Mouse (Mus musculus) heart, embryonic 14.5 days (tissue): ENCODE results near the gene C2cd6. TPM values are rescaled to one million over a fixed set of nuclear protein-coding genes. Genes with fewer than 3 reads are reported as not detected.
A peak's percentile ranks its signal among the peaks of the same experiment; 100 is the strongest.

Source experiments
- ATAC-seq: fragments of 200-750 bp; cut with Nextera tagmentation; 2 replicates; pipeline ENCODE4 v1.8.0; 2017; ENCODE audit warnings: low read depth, moderate TSS enrichment; ENCODE audit not compliant: insufficient number of reproducible peaks, insufficient read depth, low FRiP score
- H3K27ac ChIP-seq, 2 experiments: fragments of 200-500 bp in 1 of 2; fragments of 300-500 bp in 1 of 2; sonication (generic) in 1 of 2; replicated peaks in 1 of 2; 2 replicates each; pipeline ENCODE4 v1.5.1; 2012 to 2014; ENCODE audit warnings: low read depth in 2 of 2, low read length in 2 of 2, control low read depth in 1 of 2, mild to moderate bottlenecking in 1 of 2, mixed read lengths in 1 of 2; ENCODE audit not compliant: control insufficient read depth in 1 of 2, insufficient read depth in 1 of 2
- H3K27me3 ChIP-seq: fragments of 300-500 bp; sonication (generic); 2 replicates; pipeline ENCODE4 v1.6.1; 2014; ENCODE audit warnings: mild to moderate bottlenecking, low read length, control low read depth; ENCODE audit not compliant: control insufficient read depth, insufficient read depth
- H3K36me3 ChIP-seq: fragments of 300-500 bp; sonication (generic); 2 replicates; pipeline ENCODE4 v1.6.1; 2014; ENCODE audit warnings: mild to moderate bottlenecking, control low read depth, low read length, mixed read lengths; ENCODE audit not compliant: control insufficient read depth, insufficient read depth
- H3K4me1 ChIP-seq, 2 experiments: fragments of 200-500 bp in 1 of 2; fragments of 300-500 bp in 1 of 2; sonication (generic) in 1 of 2; 2 replicates each; pipeline ENCODE4 v1.6.1; 2012 to 2014; ENCODE audit warnings: low read length in 2 of 2, control low read depth in 1 of 2, mixed read lengths in 1 of 2; ENCODE audit not compliant: control insufficient read depth in 2 of 2, insufficient read depth in 2 of 2
- H3K4me2 ChIP-seq: fragments of 300-500 bp; sonication (generic); 2 replicates; pipeline ENCODE4 v1.6.1; 2014; ENCODE audit warnings: mild to moderate bottlenecking, low read length
- H3K4me3 ChIP-seq, 2 experiments: fragments of 200-500 bp in 1 of 2; fragments of 300-500 bp in 1 of 2; sonication (generic) in 1 of 2; 2 replicates each; pipeline ENCODE4 v1.5.1; 2012 to 2014; ENCODE audit warnings: low read length in 2 of 2, mild to moderate bottlenecking in 2 of 2, control low read depth in 1 of 2, low read depth in 1 of 2, moderate library complexity in 1 of 2; ENCODE audit not compliant: control insufficient read depth in 1 of 2, insufficient read depth in 1 of 2
- H3K9ac ChIP-seq: fragments of 300-500 bp; sonication (generic); 2 replicates; pipeline ENCODE4 v1.6.1; 2014; ENCODE audit warnings: mild to moderate bottlenecking, low read length
- H3K9me3 ChIP-seq: fragments of 300-500 bp; sonication (generic); 2 replicates; pipeline ENCODE4 v1.6.1; 2016; ENCODE audit warnings: low read length, control low read depth; ENCODE audit not compliant: control insufficient read depth
- WGBS: fragments of 180-500 bp; shearing (Covaris S2); extraction: QIAGEN DNeasy Blood & Tissue Kit; methylation state at CpG from one replicate; pipeline ENCODE4 v1.1.7; 2014; 5-methylcytosine and 5-hydroxymethylcytosine counted together
- polyA plus RNA-seq: library from polyadenylated mRNA; unstranded; fragments of >200 nt; fragmentation: Nextera tagmentation; extraction: Ambion mirVana; gene quantifications from 2 replicates; pipeline ENCODE4 v1.2.1, GENCODE M21; 2014

Gene C2cd6
- not detected in 2 replicates for polyA plus RNA-seq

DNA sequence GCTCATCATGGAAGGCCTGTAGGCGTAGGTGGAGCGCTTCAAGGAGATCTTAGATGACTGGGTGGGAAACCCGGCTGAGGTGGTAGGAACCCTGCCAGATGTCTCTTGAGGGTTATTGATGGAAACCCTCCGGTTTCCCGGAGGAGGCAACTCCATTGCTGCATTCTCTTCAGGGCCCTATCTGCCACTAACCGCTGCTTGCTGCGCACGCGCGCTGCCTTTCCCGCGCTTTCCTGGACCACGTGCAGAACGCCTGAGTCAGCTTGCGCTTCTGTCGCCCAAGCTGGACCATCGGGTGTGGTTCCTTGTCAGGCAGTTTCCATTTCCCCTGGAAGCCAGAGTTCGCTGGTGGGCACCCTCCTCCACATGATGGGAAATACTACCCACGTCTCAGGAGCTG lies at the start of gene C2cd6:
Gene C2cd6, minus strand, starts transcription at position 196 of the 400 bp plus-strand sequence.
- Histone ChIP-seq H3K9me3 (no peaks in the 10 kb centered on the region), H3K27me3 (no peaks in the 10 kb centered on the region), H3K4me2 (no peak within 1 kb of the TSS), H3K36me3 (no peaks in the 10 kb centered on the region), H3K4me1 (no peaks in the 10 kb centered on the region), H3K27ac (no peak within 1 kb of the TSS), H3K9ac (no peak within 1 kb of the TSS), H3K4me3 (no peak within 1 kb of the TSS)
- ATAC-seq: no peak
- 86% methylated on average over 19 of the region's 19 CpGs for WGBS

- H3K36me3 ChIP-seq: no peaks in the 10 kb centered on the region
- ATAC-seq: no peak
- 0 out of 2 replicates have a peak, but pooled peaks cover 5% of the 10 kb centered on the region for H3K9me3 ChIP-seq
- no peak overlapping the region for H3K4me2 ChIP-seq
- no peak overlapping the region for H3K9ac ChIP-seq
- no peaks in the 10 kb centered on the region for H3K4me1 ChIP-seq
- H3K27ac ChIP-seq: no peak overlapping the region
- no peak overlapping the region for H3K4me3 ChIP-seq
- H3K27me3 ChIP-seq: no peaks in the 10 kb centered on the region; the same call in 1 of the 2 replicates
Observed at GRCm38 (mm10) chr1:59142809-59143208, 48.1 kb upstream of the C2cd6 start.

DNA sequence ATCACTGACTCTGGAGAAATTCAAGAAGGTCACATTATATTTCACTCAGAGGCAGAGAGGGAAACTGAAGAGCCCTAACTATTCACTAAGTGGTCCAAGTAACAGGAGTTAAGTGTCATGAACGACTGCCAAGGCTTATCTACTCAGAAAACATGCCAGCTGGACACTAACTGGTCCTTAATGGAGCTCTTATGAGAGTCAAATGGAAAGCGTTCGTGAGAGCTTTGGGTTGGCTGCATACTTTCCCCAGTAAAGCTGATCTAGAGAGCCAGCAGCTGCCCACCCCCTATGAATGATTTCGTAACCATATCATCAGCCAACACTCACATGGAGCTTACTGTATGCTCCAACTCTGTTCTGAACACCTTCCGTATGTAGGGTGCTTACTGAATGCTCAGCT lies 39.7 kb upstream of the C2cd6 start:
- no peak overlapping the region for H3K27ac ChIP-seq
- H3K4me1 ChIP-seq: peaks cover 2 to 4% of the 10 kb centered on the region in 2 experiments; a peak in 1 of 4 replicates
- H3K36me3 ChIP-seq: no peaks in the 10 kb centered on the region
- no peaks in the 10 kb centered on the region for H3K9me3 ChIP-seq
- peak overlapping the region; percentile 23; the same call in 1 of the 2 replicates for H3K4me2 ChIP-seq
- ATAC-seq: peak; percentile 39; the same call in 1 of the 2 replicates
- H3K4me3 ChIP-seq: no peak overlapping the region
- WGBS: 22% methylated on average over 5 of the region's 5 CpGs
- no peak overlapping the region for H3K9ac ChIP-seq
- peaks cover 7% of the 10 kb centered on the region; the same call in 1 of the 2 replicates for H3K27me3 ChIP-seq

DNA sequence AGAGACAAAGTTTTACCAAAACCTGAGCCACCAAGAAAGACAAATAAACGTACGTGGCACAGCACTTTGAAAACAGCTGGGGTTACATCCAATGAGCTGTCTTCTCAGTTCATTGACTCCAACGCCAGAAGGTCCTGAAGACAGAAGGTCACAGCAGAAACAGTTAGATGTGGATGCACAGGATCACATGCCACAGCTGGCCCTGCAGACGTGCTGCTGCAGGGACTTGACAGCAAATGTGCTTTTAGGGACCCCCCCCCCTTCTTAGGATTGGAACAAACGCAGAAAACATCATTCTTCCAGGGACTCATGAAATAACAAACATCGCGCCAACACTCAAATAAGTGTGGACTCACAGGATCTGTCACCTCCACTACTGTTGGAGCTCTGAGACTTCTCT lies 34.2 kb upstream of the C2cd6 start:
- Histone ChIP-seq H3K27ac (no peak overlapping the region), H3K9me3 (no peaks in the 10 kb centered on the region), H3K27me3 (peaks cover 7% of the 10 kb centered on the region; the same call in 1 of the 2 replicates), H3K36me3 (no peaks in the 10 kb centered on the region), H3K9ac (no peak overlapping the region), H3K4me3 (no peak overlapping the region), H3K4me1 (0 out of 4 replicates have a peak, but pooled peaks cover 0 to under 1% of the 10 kb centered on the region in 2 experiments), H3K4me2 (no peak overlapping the region)
- ATAC-seq: no peak
- 71% methylated on average over 7 of the region's 7 CpGs for WGBS

DNA sequence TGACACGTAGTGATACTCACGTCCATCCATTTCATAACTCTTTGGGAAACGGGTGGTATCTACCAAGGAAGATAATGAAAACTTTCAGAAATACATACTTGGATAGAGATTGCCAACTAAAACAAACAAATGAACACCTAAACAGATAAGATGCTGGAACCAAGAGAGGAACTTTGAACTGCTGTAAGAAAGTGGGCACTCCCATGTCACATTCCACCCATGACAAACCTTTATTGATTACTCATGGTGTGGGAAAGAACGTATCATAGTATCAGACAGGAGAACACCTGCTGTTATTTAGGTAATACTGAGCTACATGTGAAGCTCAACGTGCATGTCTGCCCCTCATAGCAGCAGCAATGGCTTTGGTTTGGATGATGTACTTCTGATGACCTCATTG lies 30.9 kb upstream of the C2cd6 start:
- H3K9ac ChIP-seq: no peak overlapping the region
- no peak for ATAC-seq
- 0 out of 4 replicates have a peak, but pooled peaks cover 0 to 1% of the 10 kb centered on the region in 2 experiments for H3K4me1 ChIP-seq
- no peak overlapping the region for H3K4me3 ChIP-seq
- no peaks in the 10 kb centered on the region for H3K36me3 ChIP-seq
- peaks cover 7% of the 10 kb centered on the region; the same call in 1 of the 2 replicates for H3K27me3 ChIP-seq
- WGBS: 70% methylated on average over 5 of the region's 5 CpGs
- no peak overlapping the region for H3K4me2 ChIP-seq
- H3K27ac ChIP-seq: no peak overlapping the region
- no peaks in the 10 kb centered on the region for H3K9me3 ChIP-seq

DNA sequence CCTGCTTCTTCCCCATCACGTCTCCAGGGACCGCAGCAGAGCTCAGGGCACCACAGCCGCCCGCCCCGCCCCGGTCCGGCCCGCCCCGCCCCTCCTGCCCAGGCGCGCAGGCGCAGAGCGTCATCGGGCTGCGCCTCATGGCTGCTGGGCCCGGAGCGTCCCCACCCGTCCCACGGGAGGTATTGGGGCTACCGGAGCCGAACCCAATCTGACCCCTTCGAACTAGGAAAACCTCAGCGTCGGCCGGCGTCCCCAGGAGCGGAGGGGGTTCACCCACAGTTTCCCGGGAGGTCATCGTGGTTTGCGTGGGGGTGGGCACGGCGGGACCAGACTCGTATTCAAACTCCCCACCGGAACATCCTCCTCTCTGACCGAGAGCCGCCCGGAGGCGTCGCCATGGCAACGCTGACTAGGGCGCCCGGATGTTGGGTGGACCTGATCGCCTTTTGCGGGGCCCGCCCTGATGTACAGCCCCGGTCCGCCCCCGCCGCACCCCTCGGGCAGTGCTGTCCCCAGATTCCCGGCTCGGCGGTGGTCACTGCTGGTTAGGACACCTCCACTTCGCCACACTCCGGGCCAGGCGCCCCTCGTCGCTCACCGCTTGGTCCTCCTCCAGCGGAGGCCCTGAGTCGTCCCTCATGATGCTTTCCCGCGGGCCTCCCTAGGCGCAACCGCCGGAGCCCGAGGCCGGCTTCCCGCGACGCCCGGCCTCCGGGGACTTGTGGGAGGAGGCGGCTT lies 25.2 kb upstream of the C2cd6 start, which contains the start of gene Tmem237:
Gene Tmem237, minus strand, starts transcription at position 689 of the 738 bp plus-strand sequence.
- Histone ChIP-seq H3K4me3 (peak within 1 kb of the TSS; percentile 74 to 96), H3K27me3 (no peaks in the 10 kb centered on the region), H3K4me1 (0 out of 4 replicates have a peak, but pooled peaks cover 0 to 2% of the 10 kb centered on the region in 2 experiments), H3K9ac (peak within 1 kb of the TSS; percentile 87), H3K9me3 (no peaks in the 10 kb centered on the region), H3K27ac (peak within 1 kb of the TSS; percentile 59 to 67), H3K36me3 (no peaks in the 10 kb centered on the region), H3K4me2 (peak within 1 kb of the TSS; percentile 89)
- WGBS: under 1% methylated on average over 69 of the region's 74 CpGs
- ATAC-seq: peak; percentile 96

DNA sequence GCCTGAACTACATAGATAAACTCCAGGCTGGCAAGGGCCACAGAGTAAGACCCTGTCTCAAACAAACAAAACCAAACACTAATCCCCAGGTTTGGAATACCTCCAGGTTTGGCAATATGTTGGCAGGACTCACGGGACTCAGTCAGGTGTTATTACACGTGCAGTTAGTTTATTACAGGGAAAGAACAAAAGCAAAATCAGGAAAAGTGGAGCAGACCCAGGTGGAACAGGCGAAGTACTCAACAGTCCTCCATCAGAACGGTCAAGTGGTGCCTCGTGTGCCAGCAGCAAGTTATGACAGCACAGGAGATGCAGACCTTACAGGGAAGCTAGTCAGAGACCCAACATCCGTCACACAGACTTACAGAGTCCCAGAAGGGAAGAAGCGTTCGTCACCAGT lies 15.8 kb upstream of the C2cd6 start:
- Histone ChIP-seq H3K4me1 (no peaks in the 10 kb centered on the region), H3K27ac (no peak overlapping the region), H3K27me3 (no peaks in the 10 kb centered on the region), H3K4me2 (no peak overlapping the region), H3K4me3 (no peak overlapping the region), H3K9ac (no peak overlapping the region), H3K9me3 (no peaks in the 10 kb centered on the region), H3K36me3 (peaks cover 41% of the 10 kb centered on the region)
- WGBS: 80% methylated on average over 8 of the region's 8 CpGs
- no peak for ATAC-seq
